Mouse (Mus musculus) megakaryocyte-erythroid progenitor cell, adult 5-6 weeks (primary cell): ENCODE data around the gene Crip1. TPM values are rescaled to one million over a fixed set of nuclear protein-coding genes. Genes with fewer than 3 reads are reported as not detected.

Experiments
- ATAC-seq: replicated peaks from 2 replicates; pipeline ENCODE4 v1.8.0; 2016; ENCODE audit warnings: mild to moderate bottlenecking, inconsistent platforms; ENCODE audit not compliant: severe bottlenecking, poor library complexity, low FRiP score, low TSS enrichment
- total RNA-seq, 2 experiments: library from RNA; stranded (forward) in 1 of 2; stranded (reverse) in 1 of 2; fragments of 200-1000, 215-1000 nt in 1 of 2; fragments of >200 nt in 1 of 2; fragmentation: Nextera tagmentation in 1 of 2; gene quantifications; 2 replicates each; pipeline ENCODE4 v1.2.3; 2014 to 2017

The Crip1 gene
- total RNA-seq (2014; fragmentation: Nextera tagmentation) (248 and 286 TPM in 2 replicates), total RNA-seq (2017) (191 and 258 TPM in 2 replicates)

DNA sequence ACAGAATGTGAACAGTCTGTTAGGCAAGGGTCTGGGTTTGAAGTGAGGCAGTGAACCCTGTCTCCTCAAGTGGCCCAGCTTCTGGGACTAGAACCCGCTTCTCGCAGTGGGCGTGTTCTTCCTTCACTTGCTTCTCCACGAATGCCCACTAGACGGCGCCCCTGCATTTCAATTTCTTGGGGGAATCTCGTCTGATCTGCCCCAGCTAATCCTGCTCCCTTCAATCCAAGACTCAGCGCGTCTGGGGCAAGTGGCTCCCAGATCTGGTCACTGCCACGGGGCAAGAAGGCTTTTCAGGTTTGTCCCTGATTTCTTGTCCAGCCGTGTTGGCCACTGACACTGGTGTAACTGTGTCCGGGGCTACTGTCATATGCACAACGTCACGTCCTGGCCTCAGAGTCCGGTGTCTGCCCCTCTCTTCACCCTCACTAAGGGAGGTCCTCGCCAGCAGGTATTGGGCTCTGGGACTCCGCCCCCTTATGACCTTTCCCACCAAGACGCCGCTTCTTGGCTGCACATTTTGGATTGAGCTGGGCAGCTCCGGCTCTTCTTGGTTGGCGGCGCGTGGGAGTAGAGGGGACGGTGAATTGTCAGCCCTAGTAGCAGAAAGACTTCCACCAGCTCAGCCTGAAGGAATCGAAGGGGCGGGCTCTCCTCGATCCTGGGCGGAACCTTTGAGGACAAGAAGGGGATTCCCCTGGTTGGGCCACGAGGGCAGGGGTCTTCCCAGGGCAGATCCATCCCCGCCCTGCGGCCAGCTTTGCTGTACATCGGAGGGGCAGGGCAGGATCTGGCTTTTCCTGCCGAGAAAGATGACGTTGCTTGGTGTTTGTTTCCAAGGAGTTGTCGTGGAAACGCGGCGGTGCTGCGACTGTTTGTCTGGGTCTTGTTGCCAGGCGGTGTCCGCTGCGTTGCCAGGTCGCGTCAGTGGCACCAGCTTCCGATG, at the start of gene Crip1:
Crip1 (plus strand) TSS at position 205 of the 946 bp plus-strand sequence.
- peak; percentile 39 for ATAC-seq

DNA sequence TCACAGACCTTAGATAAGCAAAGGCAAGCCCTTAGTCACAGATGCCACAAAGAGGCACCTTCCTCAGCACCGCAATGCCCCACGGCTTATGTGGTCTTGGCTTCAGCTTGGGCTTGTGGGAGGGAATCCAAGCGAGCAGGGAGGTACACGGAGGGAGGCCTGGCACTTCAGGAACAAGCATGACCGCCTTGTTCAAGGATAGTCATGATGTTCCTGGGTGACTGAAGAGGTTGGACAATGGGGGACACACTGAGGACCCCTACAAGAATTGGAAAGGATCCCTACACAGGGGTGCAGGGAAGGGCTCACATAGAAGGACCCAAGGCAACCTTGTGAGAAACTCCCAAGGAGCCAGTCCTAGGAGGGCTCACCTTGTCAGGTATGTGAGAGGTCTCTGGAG, 49.1 kb upstream of the Crip1 start:
- no peak for ATAC-seq

DNA sequence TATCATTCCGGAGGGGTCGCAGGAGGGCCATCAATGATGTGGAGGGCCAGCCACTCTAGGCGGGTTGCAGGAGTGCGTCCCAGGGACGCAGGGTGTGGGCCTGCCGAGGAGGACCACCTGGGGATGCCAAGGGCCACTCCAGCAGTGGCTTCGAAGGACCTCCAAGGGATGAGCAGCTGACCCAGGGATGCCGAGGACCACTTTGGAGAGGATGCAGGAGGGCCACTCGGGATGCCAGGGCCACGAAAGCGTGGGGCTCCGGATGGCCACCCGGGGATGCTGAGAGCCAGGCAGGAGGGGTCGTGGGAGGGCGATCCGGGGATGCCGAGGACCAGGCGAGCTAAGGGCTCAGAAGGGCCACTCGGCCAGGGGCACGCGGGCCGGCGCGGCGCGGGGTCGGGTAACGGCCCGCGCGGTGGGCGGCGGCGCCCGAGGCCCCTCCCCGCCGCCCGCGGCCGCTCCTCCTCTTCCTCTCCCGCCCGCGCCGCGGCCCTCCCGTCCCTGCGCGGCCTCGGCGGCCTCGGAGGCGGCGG, 48.3 kb upstream of the Crip1 start, which contains the start of gene Mta1:
Mta1 (plus strand) TSS at position 530 of the 533 bp plus-strand sequence.
- ATAC-seq = peak; percentile 28

DNA sequence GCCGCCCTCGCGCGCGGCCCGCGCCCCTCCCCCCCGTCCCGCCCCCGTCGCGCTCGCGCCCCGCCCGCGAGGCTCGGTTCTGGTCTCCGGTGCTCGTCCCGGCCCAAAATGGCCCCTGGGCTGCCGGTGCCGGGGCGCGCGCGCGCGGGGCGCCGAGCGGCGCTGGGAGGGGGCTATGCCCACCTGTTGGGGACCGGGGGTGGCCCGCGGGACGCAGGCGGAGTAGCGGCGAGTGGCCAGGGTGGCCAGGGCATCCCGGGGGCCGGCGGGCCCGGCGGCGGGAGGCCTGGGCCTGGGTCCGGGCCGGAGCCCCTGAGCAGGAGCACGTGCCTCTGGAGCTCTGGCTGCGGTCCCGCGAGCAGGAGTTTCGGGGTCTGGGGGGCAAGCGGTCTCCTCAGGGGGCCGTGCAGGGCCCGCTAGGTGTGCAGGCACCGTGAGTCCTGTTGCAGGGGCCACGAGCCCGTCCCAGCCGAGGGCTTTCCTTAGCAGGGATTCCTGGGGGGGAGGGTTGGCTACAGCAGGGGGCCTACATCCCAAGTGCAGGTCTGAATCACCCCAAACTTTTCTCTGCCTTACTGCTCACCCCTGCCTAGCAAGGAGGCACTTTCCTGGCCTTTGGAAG, 47.5 kb upstream of the Crip1 start:
- ATAC-seq = 0 out of 2 replicates have a peak, but pooled peaks have one; percentile 8

DNA sequence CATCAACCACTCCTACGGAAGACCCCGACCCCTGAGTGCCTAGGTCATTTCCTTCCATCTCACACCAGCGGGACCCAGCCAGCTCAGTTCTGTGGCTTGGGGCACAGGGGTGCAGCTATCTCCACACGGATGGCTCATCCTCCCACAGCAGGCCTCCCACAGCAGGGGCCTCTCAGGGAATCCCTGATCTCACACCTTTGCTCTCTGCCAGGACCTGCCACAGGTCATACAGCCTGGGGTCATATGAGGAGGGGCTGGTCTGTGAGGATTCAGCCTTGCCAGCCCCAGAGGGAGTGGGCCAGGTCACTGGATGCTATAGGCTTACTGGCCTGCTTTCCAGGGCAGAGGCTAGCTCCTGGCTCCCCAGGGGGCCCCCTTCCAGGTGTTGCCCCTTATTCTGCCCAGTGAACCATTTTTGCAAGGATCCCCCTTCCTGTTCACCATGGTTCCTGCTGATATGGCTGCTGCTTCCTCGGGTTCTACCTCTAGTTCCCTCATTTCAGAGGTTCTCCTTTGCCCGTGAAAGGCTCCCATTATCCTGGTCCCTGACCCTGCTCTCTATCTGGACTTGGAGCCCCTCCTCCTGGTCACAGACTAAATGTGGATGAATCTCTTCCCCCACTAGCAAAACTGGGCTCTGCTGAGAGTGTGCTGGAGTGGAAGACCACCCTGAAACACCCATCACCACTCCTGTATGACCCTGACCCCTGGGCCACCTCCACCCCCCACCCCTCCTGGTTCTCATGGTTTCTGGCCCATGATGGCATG, 46.5 kb upstream of the Crip1 start:
- 0 out of 2 replicates have a peak, but pooled peaks have one; percentile 12 for ATAC-seq

DNA sequence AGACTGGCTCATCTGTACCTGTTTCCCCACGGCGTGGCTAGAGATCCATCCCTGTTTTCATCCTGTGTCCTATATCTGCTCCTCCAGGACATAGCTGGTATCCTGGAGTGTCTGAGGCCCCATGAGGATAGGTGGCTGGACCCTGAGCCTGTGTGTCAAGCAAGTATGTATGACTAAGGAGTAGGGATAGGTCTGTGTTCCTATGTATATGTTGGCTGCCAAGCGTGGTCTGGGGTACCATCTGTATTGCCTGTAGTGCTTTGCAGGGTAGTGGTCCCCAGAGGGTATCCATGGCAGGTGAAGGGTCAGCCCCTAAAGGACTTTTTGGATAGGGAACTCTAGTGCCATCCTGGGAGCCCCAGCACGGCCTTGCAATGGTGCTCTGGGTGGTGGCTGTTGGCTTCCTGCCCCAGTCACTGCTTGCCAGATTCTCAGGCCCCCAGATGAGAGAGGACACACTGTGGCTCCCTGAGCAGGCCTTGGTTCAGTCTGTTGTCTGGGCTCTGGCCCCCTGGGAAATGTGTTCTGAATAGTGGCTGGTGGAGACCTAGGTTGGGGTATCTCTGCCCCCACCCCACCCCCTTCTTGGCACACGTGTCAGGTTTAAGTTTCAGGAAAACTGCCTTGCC, 45.6 kb upstream of the Crip1 start:
- peak; percentile 31; the same call in 1 of the 2 replicates for ATAC-seq

DNA sequence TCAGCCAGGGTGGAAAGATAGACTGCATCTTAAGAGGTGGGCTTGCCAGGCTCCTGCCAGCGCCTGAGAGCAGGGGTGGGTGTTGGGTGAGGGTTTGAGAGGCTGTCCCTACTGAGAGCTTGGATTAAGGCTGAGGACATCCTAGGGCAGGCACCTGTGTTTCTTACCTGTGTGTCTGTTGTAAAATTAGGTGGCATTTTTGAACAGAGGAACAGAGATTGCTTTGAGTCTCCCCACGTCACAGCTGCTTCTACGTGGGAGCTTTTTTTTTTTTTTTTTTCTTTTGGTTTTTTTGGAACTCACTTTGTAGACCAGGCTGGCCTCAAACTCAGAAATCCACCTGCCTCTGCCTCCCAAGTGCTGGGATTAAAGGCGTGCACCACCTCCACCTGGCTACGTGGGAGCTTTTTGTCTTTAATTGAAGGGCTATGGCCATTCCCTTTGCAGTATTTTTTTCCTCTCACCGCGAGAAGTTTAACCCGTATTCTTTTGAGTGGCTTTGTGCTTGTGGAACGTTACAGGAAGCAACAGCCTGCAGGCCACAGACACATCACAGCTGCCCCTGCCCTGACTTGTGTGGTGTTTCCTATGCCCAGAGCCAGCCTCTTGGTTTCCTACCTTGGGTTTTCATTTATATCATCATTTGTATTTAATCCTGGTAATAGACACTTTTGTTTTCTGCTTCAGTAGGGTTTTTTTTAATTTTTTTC, 44.7 kb upstream of the Crip1 start:
- ATAC-seq = no peak

DNA sequence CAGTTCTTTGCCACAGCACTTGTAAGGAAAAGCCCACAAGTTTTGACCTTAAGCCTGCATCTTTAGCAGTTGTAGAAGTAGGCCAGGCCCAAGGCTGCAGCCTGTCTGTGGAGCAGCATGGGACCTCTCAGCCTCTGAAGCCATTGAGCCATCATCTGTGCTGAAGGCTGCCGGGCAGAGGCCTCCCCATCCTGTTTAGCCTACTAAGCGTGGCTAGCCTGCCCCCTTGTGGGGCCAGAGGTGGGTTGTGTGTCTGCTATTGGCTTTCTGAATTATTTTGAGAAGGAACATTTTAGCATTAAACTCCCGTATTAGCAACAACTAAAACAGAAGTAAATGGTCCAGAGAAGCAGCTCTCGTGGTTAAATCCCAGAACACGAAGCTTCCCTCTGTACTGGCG, 43.7 kb upstream of the Crip1 start:
- ATAC-seq = peak; percentile 46; the same call in 1 of the 2 replicates

DNA sequence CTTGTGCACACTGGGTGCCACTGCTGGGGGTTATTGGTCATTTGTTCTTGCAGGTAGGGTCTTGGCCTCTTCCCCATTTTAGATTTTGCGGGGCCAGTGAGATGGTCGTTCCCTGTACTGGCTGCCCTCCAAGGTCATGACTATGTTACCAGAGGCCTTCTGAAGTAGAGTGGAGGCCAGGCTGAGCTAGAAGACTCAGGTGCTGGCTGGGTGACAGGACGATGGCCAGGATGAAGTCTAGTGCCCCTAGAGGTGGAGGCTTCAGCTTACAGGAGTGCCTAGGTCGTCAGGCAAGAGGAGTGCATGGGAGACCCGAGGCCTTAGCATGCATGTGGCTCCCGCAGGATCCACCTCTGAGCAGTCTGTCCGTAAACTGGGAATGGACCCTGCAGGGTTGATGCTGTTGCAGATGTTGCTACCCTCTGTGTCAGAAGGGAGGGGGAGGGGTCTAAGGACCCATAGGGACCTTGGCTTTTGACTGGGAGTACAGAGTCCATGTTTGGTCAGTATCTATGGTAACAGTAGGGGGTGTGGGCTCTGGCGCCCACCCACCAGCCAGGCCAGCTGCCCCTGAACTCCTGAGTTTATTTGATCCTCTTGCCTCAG, 42.2 kb upstream of the Crip1 start:
- ATAC-seq = peak; percentile 20; the same call in 1 of the 2 replicates

DNA sequence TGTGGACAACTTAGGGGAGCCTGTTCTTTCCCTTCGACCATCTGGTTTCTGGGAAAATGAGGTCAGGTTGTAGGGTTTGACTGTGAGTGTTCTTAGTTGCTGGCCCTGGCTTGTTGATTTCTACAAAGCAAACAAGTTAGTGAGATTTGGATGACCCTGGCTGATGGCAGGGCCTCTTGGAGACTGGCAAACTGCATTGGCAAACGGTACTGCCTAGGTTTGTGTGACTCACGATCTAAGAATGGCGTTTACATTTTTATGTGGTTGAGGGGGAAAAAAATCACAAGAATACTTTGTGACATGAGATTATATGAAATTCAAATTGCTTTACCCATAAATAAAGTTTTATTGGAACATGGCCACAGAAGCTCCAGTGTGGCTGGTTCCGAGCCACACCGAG, 39.7 kb upstream of the Crip1 start:
- no peak for ATAC-seq

DNA sequence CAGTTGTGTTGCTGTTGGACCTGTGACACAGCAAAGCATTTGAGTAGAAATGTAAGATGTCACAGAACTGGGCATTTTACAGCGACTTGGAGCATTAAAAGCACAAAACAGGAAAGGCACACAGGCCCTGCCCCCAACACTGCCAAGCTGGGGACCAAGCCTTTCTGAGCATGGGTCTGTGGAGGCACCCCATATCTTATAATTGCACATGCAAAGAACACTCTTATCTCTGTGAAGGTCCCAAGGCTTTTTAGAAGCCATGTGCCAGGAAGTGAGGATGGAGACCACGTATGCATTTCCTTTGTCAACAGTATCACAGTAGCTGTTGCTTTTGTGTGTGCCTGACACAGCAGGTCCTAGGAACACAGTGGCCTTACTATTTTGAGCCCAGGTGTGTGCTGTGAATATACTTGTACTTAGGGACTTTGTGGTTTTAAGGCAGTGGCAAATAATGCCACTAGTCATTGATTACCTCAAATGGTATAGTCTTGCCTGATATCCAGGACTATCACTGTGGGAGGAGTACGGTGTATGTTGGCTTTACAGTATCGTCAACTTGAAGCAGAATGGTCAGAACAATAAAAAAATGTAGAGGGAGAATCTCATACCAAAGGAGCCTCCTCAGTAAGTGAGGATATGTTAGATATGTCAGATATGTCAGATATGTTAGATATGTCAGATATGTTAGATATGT, 38.5 kb upstream of the Crip1 start:
- ATAC-seq = peak; percentile 88

DNA sequence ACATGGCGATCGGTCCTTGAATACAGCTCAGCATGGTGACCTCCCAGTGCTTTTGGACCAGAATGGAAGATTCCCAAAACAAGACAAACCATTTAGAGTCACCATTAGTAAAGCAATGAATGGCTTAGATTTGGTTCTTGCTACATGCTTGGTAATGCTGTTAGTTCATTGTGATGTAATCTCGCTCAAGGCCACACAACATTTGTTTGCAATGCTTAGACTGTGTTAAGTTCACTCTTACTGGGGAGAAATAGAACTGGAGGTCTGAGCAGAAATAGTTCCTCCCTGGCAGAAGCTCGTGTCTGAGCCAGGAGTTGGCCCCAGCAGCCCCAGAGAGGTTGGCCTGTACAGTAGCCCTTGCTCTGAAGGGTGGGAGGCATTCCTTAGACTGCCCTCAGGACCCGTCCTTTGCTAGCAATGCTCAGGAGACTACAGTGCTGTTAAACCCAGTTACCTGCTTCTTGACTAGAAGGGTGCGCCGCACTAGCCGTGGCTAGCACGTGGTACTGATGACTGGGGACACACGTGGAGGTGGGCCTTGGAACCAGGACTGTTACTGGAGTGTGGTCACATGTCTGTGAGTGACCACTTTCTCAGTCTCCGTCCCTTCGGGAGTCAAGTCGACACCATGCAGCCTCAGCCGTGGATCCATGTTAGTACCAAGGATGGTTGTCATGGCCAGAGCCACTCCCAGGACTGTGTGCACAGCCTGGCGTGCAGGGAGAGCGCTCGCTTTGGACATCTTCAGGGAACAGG, 37.4 kb upstream of the Crip1 start:
- ATAC-seq = no peak

DNA sequence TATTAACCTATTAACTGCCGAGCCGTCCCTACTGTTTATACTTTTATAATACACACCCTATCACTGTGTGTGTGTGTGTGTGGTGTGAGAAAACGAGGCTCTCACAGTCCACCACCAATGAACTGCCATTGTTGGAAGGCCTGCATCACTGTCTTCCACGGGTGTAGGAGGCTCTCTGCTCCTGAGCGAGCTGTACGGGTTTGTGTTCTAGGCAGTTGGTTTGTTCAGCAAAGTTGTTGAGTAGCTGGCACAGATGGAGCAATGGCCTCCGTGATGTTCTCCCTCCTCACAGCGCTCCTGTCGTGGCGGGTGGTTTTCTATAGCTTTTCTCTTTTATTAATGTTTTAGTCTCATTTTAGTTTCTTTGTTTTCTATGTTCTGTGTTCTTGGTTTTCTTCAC, 36.3 kb upstream of the Crip1 start:
- ATAC-seq = no peak

DNA sequence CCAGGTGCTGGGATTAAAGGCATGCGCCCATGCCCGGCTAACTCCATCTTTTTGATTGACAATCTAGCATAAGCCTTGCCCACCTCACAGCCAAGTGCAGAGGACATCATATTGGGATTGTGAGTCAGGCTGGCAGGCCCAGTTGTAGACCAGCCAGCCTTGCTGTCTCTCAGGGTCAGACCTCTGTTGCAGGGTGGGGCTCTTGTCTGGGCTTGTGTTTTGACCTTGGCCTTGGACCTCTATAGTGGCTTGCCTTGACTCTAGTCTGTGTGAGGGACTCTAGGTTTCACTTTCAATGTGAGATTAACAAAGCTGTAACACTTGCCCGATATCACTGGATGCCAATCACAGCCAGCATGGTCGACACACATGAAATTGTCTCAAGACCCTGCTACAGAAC, 32.0 kb upstream of the Crip1 start:
- no peak for ATAC-seq

DNA sequence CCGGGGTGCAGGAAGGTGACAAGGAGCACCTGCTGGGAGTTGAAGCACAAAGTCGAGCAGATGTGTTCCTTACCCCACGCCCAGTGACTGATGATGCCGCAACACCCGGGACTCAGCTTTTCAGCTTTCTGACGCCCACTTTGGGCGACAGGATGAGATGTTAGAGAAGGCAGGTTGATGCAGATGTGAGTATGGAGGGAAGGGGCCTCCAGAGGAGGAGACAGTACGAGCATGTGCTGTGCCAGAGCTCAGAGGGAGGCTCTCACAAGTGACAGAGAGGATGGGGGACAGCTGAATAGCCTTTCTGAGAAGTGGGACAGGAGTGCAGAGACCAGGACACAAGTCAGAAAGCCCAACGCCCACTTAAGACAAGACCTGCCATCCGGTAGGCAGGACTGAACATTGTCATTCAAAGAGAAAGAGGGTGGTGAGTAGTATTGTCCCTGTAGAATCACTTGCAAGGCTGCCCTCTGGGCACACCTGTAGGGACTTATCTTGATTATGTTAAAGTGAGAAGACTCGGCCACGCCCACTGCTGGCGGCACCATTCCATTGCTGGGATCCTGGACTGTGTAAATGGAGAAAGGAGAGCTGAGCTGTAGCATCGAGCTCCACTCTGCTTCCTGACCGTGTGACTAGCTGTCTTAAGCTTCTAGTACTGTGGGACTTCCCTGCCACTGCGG, 31.1 kb upstream of the Crip1 start:
- no peak for ATAC-seq
